Mouse (Mus musculus): ENCODE measurements around the gene Vmn2r93.

DNA sequence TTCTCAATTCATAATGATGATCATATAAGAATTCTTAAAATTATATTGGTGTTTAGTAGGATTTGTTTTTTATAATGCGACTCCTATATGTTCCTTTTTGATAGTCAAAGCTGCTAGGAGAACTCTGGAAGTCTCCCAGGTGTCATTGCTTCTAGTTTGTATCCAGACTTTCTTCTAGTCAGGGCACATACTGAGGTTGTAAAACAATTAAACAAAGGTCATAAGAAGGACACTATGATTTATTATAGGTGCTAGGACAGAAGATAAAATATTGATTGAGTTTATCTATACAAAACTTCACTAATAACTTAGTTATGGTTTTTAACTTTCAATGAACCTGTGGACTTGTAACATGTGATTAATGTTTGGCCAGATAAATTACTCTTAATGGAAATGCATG is 62.1 kb downstream of the Vmn2r93 start:
- TF ChIP-seq MAX (IDR thresholded peaks at IDR 0.05; ENCODE audit: low read depth) (no peak), POLR2AphosphoS2 (IDR thresholded peaks at IDR 0.05; ENCODE audit: insufficient read length, low read depth) (no peak), POLR2A (IDR thresholded peaks at IDR 0.05; ENCODE audit: insufficient read length, low read depth) (no peak), E2F4 (IDR thresholded peaks at IDR 0.05; ENCODE audit: insufficient read depth) (no peak)
